Mouse (Mus musculus): ENCODE results near the gene Cltb.

Cltb gene

DNA sequence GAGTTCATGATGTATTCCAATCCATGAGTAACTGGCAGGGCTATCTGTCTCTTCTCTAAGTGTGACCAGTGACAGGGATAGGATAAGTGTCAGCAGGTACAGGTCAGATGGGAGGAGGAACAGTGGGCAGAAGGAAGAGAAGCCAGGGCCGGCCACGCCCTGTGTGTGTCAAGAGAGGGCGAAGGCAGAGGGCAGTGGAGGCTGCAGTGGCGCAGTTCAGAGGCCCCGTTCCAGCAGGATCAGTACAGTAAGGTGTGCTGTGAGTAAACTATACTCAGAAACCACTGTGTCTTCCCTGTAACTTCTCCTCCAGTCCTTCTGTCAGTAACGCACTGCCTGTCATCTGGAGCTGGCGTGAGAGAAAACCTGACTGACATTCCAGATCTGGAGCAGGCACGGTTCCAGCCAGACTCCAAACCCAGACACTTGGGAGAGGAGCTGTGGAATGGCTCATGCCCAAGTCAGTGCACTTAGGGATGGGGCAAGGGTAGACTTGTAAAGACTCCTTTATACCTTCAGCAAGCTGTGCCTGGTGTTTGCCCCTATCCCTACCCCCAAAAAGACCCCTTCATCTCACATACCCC is 14.9 kb downstream of the Cltb start:
- DNase-seq (ENCODE audit: low spot score) = peak; percentile 48

GRCm38 (mm10) chr13:54593617-54594016 is 17.5 kb downstream of the Cltb start:
- DNase-seq (ENCODE audit: low spot score) = no peak

GRCm38 (mm10) chr13:54591776-54592356 is 19.3 kb downstream of the Cltb start:
- no peak for DNase-seq (ENCODE audit: low spot score)

GRCm38 (mm10) chr13:54589996-54590951 is 20.9 kb downstream of the Cltb start, which contains the start of the genes Nop16 and Higd2a:
Gene Nop16, minus strand, starts transcription at chr13:54590090.
Gene Higd2a, plus strand, starts transcription at chr13:54590207.
- DNase-seq (ENCODE audit: low spot score) = peak; percentile 99

GRCm38 (mm10) chr13:54589414-54589995 is 21.6 kb downstream of the Cltb start:
- DNase-seq (ENCODE audit: low spot score) = no peak

DNA sequence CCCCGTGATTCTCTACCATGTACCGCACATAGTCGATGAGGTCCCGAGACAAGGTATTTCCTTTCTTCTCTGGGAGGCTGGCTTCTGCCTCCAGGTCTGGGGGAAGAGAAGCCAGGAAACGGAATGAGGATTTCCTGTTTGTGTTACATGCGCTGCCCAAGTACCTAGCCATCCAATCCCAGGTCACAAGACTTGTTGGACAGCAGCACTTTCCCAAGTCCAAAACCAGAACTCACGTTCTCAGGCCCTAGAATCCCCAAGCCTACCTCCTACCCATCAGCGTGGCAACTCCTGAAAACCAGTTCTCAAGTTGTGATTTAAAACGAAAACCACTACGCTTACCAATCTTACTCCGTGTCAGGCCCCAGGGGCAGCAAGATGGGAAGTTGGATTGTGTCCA is 25.3 kb downstream of the Cltb start:
- DNase-seq (ENCODE audit: low spot score) = no peak

GRCm38 (mm10) chr13:54582860-54583259 is 28.3 kb downstream of the Cltb start:
- DNase-seq (ENCODE audit: low spot score) = no peak

DNA sequence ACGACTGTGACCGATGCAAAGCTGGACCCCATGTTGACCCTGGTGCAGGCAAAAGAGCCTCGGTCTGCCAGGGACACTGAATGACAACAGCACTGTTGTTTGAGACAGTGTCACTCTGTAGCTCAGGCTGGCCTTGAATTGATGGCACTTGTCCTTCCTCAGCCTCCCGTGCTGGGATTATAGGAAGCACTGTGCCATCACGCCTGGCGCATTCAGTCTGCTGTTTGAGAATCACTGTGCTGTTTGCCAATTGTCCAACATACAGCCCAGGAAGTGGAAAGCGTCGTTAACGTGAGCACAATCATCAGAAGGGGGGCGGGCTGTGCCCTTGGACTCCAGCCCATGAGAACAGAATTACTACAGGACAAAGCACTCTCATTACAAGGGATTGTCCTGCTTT is 29.0 kb downstream of the Cltb start:
- DNase-seq (ENCODE audit: low spot score) = no peak

DNA sequence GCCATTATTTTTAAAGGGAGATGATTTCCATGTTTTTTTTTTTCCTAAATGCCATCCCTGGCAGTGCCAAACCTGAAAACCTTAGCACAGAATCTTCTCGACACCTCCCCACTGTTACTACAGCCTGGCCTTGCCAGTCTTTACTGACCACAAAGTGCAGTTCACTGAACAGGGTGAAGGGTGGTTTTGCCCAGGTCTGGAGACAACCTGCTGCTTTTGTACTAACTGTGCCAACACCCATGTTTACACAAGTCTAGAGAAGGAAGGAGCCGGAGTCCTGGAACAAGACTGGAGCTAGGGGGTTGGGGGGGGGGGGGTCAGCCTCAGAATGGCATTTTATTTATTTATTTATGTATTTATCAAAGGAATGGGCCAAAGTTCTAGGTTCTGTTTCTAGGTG is 29.8 kb downstream of the Cltb start:
- no peak for DNase-seq (ENCODE audit: low spot score)

DNA sequence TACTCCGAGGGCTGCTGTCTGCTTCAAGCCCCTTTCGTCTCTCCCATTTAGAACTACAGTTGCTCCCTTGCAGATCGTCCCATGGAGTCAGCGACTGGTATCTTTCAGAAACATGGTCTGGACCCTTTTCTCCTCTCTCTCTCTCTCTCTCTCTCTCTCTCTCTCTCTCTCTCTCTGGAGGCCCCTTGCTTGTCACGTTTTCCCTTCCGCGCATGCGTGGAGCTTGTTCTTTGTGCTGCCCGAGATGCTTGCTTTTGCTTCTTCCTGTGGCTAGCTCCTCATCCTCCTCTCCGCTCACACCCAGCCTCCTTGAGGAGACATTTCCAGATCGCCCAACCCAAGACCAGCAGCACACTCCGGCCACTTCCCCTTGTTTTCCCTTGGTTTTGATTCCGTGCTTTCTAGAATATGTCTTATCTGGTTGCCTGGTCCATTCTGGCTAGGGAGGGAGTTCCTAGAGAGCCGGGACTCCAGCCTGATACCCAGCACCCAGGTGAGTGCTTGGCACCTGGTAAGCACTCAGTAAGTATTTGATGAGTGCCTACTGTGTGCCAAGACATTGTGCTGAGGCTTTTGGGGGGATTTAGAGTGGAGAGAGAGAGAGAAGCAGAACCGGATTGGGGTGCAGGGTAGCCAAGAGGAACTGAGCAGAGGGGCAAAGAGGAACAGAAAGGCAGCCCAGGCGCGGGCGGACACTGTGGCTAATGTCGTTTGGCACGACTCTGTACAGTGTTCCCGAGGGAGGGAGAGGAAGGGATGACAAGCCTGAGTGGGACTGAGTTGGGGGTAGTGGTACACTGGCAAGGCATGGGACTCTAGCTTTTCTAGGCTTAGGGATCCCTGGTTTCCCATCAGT is 33.3 kb downstream of the Cltb start:
- no peak for DNase-seq (ENCODE audit: low spot score)

DNA sequence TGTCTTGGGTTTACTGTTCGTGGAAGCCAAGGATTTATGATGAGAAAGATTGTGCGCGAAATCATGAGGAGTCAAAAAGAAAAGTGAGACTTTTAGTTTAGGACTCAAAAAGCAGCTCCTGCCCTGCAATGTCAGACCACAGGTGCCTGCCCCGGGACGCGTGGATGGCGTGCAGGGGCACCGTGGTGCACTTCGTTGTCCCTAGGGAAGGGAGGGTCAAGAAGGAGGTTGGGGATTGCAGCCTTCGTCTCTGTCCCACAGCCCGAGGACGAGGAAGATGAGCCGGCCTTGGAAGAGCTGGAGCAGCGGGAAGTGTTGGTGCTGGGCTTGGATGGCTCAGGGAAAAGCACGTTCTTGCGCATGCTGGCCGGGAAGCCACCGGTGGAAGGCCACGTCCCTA is 35.7 kb downstream of the Cltb start:
- DNase-seq (ENCODE audit: low spot score) = no peak

DNA sequence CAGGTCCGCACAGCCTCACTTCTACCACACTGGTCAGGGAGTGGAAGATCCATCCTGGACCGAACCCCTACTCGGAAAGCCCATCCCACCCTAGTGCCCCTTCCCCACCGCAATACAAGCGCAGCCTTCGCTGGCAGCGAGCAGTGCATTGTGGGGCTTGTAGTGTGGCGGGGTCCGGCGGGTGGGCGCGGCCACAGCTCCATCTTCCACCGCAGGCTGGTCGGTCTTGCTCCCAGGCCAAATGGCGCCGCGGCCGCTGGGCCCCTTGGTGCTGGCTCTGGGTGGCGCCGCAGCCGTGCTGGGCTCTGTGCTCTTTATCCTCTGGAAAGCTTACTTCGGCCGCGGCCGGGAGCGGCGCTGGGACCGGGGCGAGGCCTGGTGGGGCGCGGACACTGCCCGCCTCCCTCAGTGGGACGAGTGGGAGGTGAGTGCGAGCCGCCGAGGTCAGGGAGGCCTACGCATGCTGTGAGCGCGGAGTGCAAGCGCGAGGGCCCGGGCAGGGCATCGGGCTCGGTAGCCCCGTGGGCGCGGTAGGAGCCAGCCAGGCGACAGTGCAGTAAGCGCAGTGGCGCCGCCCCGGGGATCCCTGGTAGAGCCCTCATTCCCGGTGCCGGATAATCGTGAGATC is 36.2 kb downstream of the Cltb start, which contains the start of gene Arl10:
Gene Arl10, plus strand, starts transcription at position 162 of the 628 bp plus-strand sequence.
- DNase-seq (ENCODE audit: low spot score) = peak; percentile 75

DNA sequence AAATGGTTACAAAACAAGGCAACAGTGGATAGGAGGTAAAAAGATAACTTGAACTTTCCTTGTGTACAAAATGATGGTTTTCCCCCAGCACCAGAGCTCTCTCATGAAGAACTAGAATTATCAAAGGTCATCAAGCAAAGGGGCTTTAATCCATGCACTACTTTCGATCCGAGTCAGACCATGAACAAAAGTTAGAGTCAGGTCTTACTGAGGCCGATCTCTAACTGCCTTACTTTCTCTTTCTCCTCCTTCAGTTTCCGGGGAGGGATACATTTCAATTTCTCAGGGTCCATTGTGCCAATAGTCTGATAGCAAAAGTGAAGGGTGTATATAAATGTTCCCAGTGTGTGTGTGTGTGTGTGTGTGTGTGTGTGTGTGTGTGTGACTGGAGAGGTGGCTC is 38.5 kb downstream of the Cltb start:
- DNase-seq (ENCODE audit: low spot score) = no peak

GRCm38 (mm10) chr13:54571637-54572036 is 39.5 kb downstream of the Cltb start:
- peak; percentile 54 for DNase-seq (ENCODE audit: low spot score)

- DNase-seq (ENCODE audit: low spot score) = no peak
These were observed 40.4 kb downstream of the Cltb start for GRCm38 (mm10) chr13:54570736-54571135.

DNA sequence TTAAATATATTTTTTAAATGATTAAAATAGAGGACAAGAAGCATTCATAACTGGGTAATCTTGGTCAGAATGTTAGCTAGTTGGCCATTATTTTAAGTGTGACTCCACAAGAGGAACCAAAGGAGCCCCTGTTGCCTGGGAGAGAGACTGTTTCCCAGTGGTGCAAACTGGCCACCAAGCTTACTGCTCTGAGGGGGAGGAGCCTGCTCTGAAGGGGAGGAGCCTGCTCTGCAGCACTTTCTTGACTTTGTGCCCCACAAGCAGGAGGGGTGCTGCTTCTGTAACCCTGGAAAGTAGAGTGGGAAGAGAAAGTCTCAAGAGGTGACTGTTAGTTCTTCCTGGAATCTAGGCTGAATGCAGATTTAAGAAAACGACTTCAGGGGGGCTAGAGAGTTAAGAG is 41.9 kb downstream of the Cltb start:
- DNase-seq (ENCODE audit: low spot score) = no peak

- no peak for DNase-seq (ENCODE audit: low spot score)
These were observed 42.8 kb downstream of the Cltb start for GRCm38 (mm10) chr13:54568380-54568779.

- peak; percentile 54 for DNase-seq (ENCODE audit: low spot score)
These were observed 45.4 kb downstream of the Cltb start for GRCm38 (mm10) chr13:54565594-54566345.

DNA sequence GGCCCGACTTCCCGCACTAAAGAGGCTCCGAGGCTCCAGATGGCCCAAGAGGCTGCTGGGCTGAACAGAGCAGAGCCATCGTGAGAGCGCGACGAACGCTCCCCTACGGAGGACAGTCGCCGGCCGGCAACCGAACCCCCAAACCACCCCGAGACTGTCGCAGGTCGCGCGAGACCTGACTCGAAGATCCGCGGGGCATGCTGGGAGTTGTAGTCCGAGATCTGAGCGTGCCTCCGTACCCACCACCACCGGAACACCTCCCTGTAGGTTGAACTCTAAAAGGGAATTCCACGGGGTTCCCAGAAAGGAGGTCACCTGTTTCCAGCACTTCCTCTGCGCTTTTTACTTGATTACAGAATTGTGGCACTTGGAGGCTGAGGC is 46.0 kb downstream of the Cltb start, which contains the start of gene 4833439L19Rik:
Gene 4833439L19Rik, minus strand, starts transcription at position 235 of the 381 bp plus-strand sequence.
- DNase-seq (ENCODE audit: low spot score) = peak; percentile 95

Measured in MN1 (cell line).